In the genomic region with DNA sequence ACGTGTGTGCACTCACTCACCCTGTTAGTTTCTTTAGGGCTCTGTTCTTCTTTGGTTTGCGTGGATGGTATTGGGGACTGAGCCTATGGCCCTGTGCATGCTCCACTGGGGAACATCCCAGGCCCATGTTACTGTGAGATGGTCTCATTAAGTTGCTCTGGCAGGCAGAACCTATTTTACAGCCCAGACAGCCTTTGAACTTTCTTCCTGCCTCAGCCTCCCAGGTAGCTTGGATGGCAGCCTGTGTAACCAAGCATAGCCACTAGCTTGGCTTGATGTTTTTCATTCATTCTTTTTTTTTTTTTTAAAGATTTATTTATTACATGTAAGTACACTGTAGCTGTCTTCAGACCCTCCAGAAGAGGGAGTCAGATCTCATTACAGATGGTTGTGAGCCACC, we compare ENCODE assay signal across 25 mouse cellular contexts. TPM values are rescaled to one million over a fixed set of nuclear protein-coding genes. Genes with fewer than 3 reads are reported as not detected.
DNase-seq lines count a peak whose midpoint lies in the region; ATAC-seq lines count a peak whose summit lies in the region.
"Had no signal": no experiment of that assay in that cellular context is flagged by ENCODE, and none has a peak within 500 bp of the region (broad histone marks: within the 10 kb centered on the region; RNA-seq: fewer than 3 reads in every experiment).

No protein-coding gene starts in this region.

- no peak for ATAC-seq in kidney, embryonic 14.5 days (ENCODE audit: low FRiP score, low TSS enrichment)
- ATAC-seq: forebrain, embryonic 13.5 days; forebrain, postnatal 0 days; Patski had no signal

- H3K27ac ChIP-seq in kidney, embryonic 14.5 days (ENCODE audit: low read depth, low read length) = no peak overlapping the region
- H3K27ac ChIP-seq: forebrain, embryonic 10.5 days; forebrain, embryonic 13.5 days; gastrocnemius, adult 2 months; hindbrain, embryonic 10.5 days; hindbrain, embryonic 13.5 days had no signal

- H3K4me3 ChIP-seq in kidney, embryonic 14.5 days (ENCODE audit: low read length) = no peak overlapping the region
- H3K4me3 ChIP-seq: forebrain, embryonic 10.5 days; forebrain, embryonic 13.5 days; gastrocnemius, adult 2 months; hindbrain, embryonic 10.5 days; hindbrain, embryonic 13.5 days had no signal

- peak; percentile 34 for DNase-seq in kidney, adult 18-20 months
- peak; percentile 77 for DNase-seq in kidney, adult 9 months
- no peak for DNase-seq in kidney, postnatal 4 days
- DNase-seq in kidney, postnatal 14 days = peak; percentile 43
- peak; percentile 55 to 66 for DNase-seq in kidney, postnatal 36 days
- DNase-seq in left cerebral cortex, adult 11 months (ENCODE audit: low spot score) = no peak
- DNase-seq: adrenal gland, postnatal 10 days; adrenal gland, postnatal 36 days; B cell, adult 2 months; cerebellum, adult 18-20 months; cerebellum, adult 9-10 months; cerebellum, postnatal 14 days; forebrain, postnatal 0 days; gastrocnemius, adult 2 months; gastrocnemius, postnatal 14 days; heart, adult 11 months; heart, postnatal 36 days had no signal

- H3K9me3 ChIP-seq in kidney, embryonic 14.5 days (ENCODE audit: control insufficient read depth, low read length) = no peaks in the 10 kb centered on the region
- H3K9me3 ChIP-seq: forebrain, embryonic 10.5 days; forebrain, embryonic 13.5 days; hindbrain, embryonic 10.5 days; hindbrain, embryonic 13.5 days had no signal

- 81% methylated on average over 2 of the region's 2 CpGs for WGBS in kidney, embryonic 14.5 days

- H3K27me3 ChIP-seq in kidney, embryonic 14.5 days (ENCODE audit: control insufficient read depth, insufficient read depth, low read length) = no peaks in the 10 kb centered on the region
- H3K27me3 ChIP-seq: CH12.LX; forebrain, embryonic 13.5 days; hindbrain, embryonic 13.5 days; Patski had no signal

- H3K4me1 ChIP-seq in kidney, embryonic 14.5 days (ENCODE audit: control insufficient read depth, insufficient read depth, low read length) = peaks cover 7% of the 10 kb centered on the region

- no peak overlapping the region for H3K4me2 ChIP-seq in kidney, embryonic 14.5 days (replicated peaks; ENCODE audit: low read depth, low read length)
- H3K4me2 ChIP-seq: forebrain, embryonic 13.5 days; heart, embryonic 11.5 days; hindbrain, embryonic 13.5 days had no signal

- no peak overlapping the region for H3K9ac ChIP-seq in kidney, embryonic 14.5 days (ENCODE audit: low read depth, low read length)
- H3K9ac ChIP-seq: forebrain, embryonic 13.5 days; forebrain, postnatal 0 days; hindbrain, embryonic 13.5 days had no signal

- H3K36me3 ChIP-seq in kidney, embryonic 14.5 days (ENCODE audit: control insufficient read depth, insufficient read depth, low read length) = peaks cover 20% of the 10 kb centered on the region; the same call in 1 of the 2 replicates

RNA-seq across cellular contexts. Expression of gene Cinp, which starts 3.7 kb away (rescaled TPM):
- polyA plus RNA-seq in kidney, embryonic 14.5 days (2014; fragmentation: Nextera tagmentation; extraction: Ambion mirVana) = 82.2 and 93.7 TPM in 2 replicates

RNA-seq across cellular contexts. Expression of gene Tecpr2, which starts 3.8 kb away (rescaled TPM):
- polyA plus RNA-seq in kidney, embryonic 14.5 days (2014; fragmentation: Nextera tagmentation; extraction: Ambion mirVana) = 2.8 and 3.6 TPM in 2 replicates

RNA-seq across cellular contexts. Expression of gene Zfp839, which starts 35.2 kb away (rescaled TPM):
- polyA plus RNA-seq in kidney, embryonic 14.5 days (2014; fragmentation: Nextera tagmentation; extraction: Ambion mirVana) = 4.2 and 6.0 TPM in 2 replicates

RNA-seq across cellular contexts. Expression of gene Mok, which starts 44.5 kb away (rescaled TPM):
- 6.8 and 9.0 TPM in 2 replicates for polyA plus RNA-seq in kidney, embryonic 14.5 days (2014; fragmentation: Nextera tagmentation; extraction: Ambion mirVana)

Comparison
In these comparisons a context has a peak if more than half of its experiments do, and no peak if none do; other contexts are left out.
1. DNase-seq: peak in kidney, adult 18-20 months (single experiment), kidney, adult 9 months (single experiment), kidney, postnatal 14 days (single experiment) and kidney, postnatal 36 days (2 of 2); none in kidney, postnatal 4 days (0 of 2) and left cerebral cortex, adult 11 months (single experiment).